Mouse (Mus musculus) limb, embryonic 15.5 days (tissue): Measurements from ENCODE around the gene Atp2a1. TPM values are rescaled to one million over a fixed set of nuclear protein-coding genes. Genes with fewer than 3 reads are reported as not detected.

Source experiments
- ATAC-seq: fragments of 200-750 bp; cut with Nextera tagmentation; 2 replicates; pipeline ENCODE4 v1.8.0; 2017; ENCODE audit warnings: low read depth, moderate TSS enrichment; ENCODE audit not compliant: insufficient number of reproducible peaks, low FRiP score, low TSS enrichment
- H3K27ac ChIP-seq: fragments of 300-500 bp; sonication (generic); 2 replicates; pipeline ENCODE4 v1.5.1; 2015; ENCODE audit warnings: moderate library complexity, mild to moderate bottlenecking, inconsistent platforms
- H3K27me3 ChIP-seq: fragments of 300-500 bp; sonication (generic); 2 replicates; pipeline ENCODE4 v1.6.1; 2015; ENCODE audit warnings: inconsistent platforms
- H3K36me3 ChIP-seq: fragments of 300-500 bp; sonication (generic); 2 replicates; pipeline ENCODE4 v1.6.1; 2015; ENCODE audit warnings: inconsistent platforms
- H3K4me1 ChIP-seq: fragments of 300-500 bp; sonication (generic); 2 replicates; pipeline ENCODE4 v1.6.1; 2015; ENCODE audit warnings: inconsistent platforms
- H3K4me2 ChIP-seq: fragments of 300-500 bp; sonication (generic); 2 replicates; pipeline ENCODE4 v1.6.1; 2015; ENCODE audit warnings: mild to moderate bottlenecking, inconsistent platforms
- H3K4me3 ChIP-seq: fragments of 300-500 bp; sonication (generic); 2 replicates; pipeline ENCODE4 v1.5.1; 2015; ENCODE audit warnings: mild to moderate bottlenecking, inconsistent platforms
- H3K9ac ChIP-seq: fragments of 300-500 bp; sonication (generic); 2 replicates; pipeline ENCODE4 v1.6.1; 2015; ENCODE audit warnings: inconsistent platforms
- H3K9me3 ChIP-seq: fragments of 300-500 bp; sonication (generic); 2 replicates; pipeline ENCODE4 v1.6.1; 2016; ENCODE audit warnings: inconsistent platforms
- WGBS: fragments of 180-500 bp; shearing (Covaris S2); methylation state at CpG from one replicate; pipeline ENCODE4 v1.1.7; 2015; 5-methylcytosine and 5-hydroxymethylcytosine counted together
- polyA plus RNA-seq: library from polyadenylated mRNA; unstranded; fragments of >200 nt; fragmentation: Nextera tagmentation; extraction: Ambion mirVana; gene quantifications from 2 replicates; pipeline ENCODE4 v1.2.1, GENCODE M21; 2015

Gene Atp2a1
- polyA plus RNA-seq, 1 experiment from 2014 or later = 82.8 TPM

DNA sequence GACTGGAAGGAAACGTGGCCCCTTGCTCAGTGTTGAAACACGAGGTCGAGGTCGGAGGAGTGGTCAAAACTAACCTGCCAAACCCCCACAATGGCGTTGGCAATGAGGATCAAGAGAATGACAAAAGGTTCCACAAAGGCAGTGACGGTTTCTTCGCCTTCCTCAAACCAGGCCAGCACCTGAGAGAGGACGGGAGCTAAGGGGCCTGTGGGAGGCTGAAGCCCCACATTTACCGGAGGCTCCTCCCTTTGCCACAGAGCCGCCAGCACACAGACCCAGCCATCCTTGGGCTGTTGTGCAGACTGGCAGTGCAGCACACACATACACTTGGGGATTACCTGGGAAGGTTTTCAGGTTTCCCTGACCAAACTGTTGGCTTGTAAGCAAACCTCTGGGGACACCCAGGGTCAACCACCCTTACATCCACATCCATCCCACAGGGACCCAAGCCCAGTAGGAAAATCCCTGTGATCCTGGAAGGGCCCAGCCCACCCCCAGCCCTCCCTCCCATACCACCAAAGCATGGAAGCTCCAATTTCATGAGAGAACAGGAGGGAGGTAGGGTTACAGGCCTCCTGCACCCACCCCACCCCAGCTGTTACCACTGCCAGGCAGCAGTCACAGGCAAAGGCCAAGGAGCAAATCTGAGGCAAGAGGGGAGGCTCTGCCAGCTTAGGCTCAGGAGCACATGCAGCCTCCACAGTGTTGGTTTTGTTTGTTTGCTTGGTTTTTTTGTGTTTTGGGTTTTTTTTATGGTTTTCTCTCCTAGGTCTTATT is 2.1 kb downstream of the Atp2a1 start:
- Histone ChIP-seq H3K27ac (no peak overlapping the region), H3K4me1 (peaks cover 32% of the 10 kb centered on the region), H3K36me3 (no peaks in the 10 kb centered on the region), H3K9ac (no peak overlapping the region), H3K4me3 (no peak overlapping the region), H3K9me3 (no peaks in the 10 kb centered on the region), H3K4me2 (no peak overlapping the region), H3K27me3 (no peaks in the 10 kb centered on the region)
- 37% methylated on average over 10 of the region's 10 CpGs for WGBS
- no peak for ATAC-seq

DNA sequence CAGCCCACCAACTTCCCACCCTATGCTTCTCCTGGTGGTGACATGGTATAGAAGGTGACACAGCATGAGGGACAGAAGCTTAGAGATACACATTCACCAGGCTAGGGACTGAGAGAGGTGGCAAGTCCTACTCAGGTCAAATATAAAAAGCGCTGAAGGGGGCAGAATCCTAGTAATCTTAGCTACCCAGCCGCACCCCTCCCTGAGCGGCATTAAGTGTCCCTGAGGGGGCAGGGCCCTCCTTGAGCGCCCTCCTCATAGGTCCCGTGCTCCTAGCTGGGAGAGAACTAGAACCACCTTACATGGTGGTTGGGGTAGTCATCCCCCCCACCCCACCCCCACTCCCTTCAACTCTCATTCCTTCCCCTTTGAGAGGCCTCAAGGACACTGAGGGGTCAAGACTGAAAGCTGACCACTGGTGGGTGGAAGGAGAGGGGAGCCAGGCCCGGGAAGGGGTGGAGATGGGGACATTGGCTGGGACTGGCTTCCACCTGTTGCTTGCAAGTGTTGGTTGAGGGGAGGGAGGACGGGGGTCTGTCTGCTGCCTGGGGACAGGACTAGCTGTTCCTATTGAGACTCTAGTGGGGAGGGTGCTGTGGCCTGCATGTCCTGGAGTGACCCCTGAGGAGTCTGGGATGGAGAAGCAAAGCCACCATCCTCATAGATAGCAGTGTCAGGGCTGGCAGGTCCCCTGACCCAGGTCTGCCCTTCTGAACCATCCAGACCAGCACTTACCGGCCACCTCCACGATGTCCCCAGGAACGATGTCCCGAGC is 3.9 kb downstream of the Atp2a1 start:
- Histone ChIP-seq H3K9me3 (no peaks in the 10 kb centered on the region), H3K36me3 (no peaks in the 10 kb centered on the region), H3K9ac (no peak overlapping the region), H3K4me1 (peaks cover 14% of the 10 kb centered on the region), H3K27me3 (no peaks in the 10 kb centered on the region), H3K4me2 (no peak overlapping the region), H3K27ac (no peak overlapping the region), H3K4me3 (no peak overlapping the region)
- whole genome bisulfite sequencing = 78% methylated on average over 11 of the region's 11 CpGs
- no peak for ATAC-seq

DNA sequence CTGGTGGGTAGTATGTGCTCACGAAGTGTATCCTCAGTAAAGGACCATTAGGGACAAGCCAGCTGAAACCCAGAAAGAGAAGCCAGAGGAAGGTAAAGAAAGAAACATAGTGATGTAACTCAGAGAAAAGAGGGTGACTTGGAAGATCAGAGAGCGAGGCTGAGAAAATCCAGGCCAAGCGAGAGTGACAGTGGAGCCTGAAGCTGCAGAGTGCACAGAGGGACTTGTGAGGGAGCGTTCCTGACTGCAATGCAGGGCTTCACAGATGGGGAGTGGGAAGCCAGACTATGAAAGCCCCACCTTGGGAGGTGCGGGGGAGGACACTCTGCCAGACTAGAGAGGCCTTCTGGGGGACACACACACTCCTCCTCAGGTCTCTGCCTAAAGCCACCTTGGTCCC is 4.7 kb downstream of the Atp2a1 start:
- no peaks in the 10 kb centered on the region for H3K36me3 ChIP-seq
- no peaks in the 10 kb centered on the region for H3K9me3 ChIP-seq
- no peaks in the 10 kb centered on the region for H3K27me3 ChIP-seq
- no peak overlapping the region for H3K4me3 ChIP-seq
- WGBS = 82% methylated on average over 5 of the region's 5 CpGs
- no peak for ATAC-seq
- no peak overlapping the region for H3K27ac ChIP-seq
- H3K4me2 ChIP-seq = no peak overlapping the region
- H3K9ac ChIP-seq = no peak overlapping the region
- H3K4me1 ChIP-seq = 0 out of 2 replicates have a peak, but pooled peaks cover 9% of the 10 kb centered on the region

DNA sequence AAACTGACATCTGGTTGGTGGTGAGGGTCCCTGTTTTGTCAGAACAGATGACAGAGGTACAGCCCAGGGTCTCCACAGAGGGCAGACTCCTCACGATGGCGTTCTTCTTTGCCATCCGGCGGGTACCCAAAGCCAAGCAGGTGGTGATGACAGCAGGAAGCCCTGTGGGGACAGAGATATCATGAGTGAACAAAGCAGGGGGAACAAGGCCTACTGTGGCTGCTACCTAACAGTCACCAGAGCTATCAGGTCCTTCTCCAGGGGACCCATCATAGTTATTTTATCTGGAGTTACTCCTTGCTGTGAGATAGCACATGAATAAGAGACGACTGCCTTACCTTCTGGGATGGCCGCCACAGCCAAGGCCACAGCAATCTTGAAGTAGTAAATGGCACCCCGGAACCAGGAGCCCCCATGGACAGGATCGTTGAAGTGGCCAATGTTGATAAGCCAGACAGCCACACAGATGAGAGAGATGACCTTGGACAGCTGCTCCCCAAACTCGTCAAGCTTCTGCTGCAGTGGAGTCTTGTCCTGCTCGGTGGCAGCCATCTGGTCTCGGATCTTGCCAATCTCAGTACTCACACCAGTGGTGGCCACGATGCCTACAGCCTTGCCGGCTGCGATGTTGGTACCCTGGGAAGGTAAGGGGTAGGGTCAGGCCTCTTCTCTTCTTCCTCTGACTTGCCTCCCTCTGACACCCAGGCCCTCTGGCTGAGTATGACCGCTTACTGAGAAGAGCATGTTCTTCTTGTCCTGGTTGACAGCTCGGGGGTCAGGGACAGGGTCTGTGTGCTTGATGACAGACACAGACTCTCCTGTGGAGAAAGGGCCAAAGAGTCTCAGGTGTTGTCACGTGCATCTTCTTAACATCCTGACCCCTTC is 6.3 kb downstream of the Atp2a1 start:
- H3K27ac ChIP-seq = no peak overlapping the region
- H3K4me1 ChIP-seq = 0 out of 2 replicates have a peak, but pooled peaks cover 6% of the 10 kb centered on the region
- no peak overlapping the region for H3K4me2 ChIP-seq
- no peaks in the 10 kb centered on the region for H3K27me3 ChIP-seq
- H3K9ac ChIP-seq = no peak overlapping the region
- no peaks in the 10 kb centered on the region for H3K36me3 ChIP-seq
- 85% methylated on average over 17 of the region's 17 CpGs for WGBS
- H3K9me3 ChIP-seq = no peaks in the 10 kb centered on the region
- no peak for ATAC-seq
- H3K4me3 ChIP-seq = no peak overlapping the region

DNA sequence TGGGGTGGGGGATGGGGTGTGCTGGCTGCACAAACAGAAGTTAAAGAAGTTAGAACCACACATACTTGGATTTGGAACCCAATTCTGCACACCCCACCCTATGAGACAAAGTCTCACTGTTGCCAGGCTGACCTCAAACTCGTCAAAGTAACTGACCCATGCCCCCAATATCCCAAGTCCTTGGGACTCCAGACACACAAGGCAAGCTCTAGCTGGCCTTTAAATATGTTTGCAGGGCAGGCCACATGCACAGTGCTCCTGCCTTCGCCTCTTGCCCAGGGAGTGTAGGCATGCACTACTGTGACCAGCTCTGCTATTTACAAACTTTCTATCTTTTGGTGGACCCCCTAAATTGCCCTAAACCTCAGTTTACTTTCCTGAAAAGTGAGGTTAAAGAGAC is 7.7 kb downstream of the Atp2a1 start:
- H3K9me3 ChIP-seq = no peaks in the 10 kb centered on the region
- 53% methylated on average over 2 of the region's 2 CpGs for WGBS
- H3K36me3 ChIP-seq = no peaks in the 10 kb centered on the region
- H3K9ac ChIP-seq = no peak overlapping the region
- H3K4me1 ChIP-seq = no peaks in the 10 kb centered on the region
- no peaks in the 10 kb centered on the region for H3K27me3 ChIP-seq
- ATAC-seq = no peak
- no peak overlapping the region for H3K27ac ChIP-seq
- H3K4me2 ChIP-seq = no peak overlapping the region
- H3K4me3 ChIP-seq = no peak overlapping the region

DNA sequence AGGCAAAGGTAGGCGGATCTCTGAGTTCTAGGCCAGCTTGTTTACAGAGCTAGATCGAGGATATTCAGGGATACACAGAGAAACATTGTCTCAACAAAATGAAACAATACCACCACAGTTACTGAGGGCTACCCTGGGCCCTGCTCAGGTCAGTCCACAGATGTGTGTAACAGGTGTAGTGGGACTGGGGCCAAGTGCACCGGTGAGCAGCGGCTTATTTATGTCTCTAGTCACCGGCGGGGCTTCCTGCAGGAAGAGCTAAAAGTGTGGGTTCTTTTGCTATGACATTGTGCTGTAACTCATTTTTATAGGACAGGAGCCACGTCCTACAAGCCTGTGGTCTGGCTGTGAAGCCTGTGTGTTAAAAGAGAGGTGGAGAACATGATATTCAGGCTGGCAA is 9.0 kb downstream of the Atp2a1 start:
- no peak overlapping the region for H3K9ac ChIP-seq
- 43% methylated on average over 7 of the region's 7 CpGs for WGBS
- no peak for ATAC-seq

DNA sequence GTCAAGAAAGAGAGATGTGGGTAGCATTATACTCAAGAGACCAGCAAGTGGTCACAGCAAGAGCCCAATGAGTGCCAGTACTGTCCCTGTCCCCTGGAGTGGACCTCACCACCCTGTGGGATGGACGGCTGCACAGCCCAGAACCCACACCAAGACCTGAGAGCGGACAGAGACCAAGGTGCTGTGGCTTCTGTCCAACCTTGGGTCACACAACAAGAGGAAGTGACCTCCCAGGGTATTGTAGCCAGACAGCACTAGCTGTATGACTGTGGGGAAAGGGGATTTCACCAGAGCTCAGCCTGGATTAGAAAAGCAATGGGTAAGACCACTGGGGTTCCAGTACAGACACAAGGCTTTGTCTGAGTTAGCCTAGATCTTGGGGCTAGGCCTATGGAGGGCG is 10.7 kb downstream of the Atp2a1 start:
- 89% methylated on average over 3 of the region's 3 CpGs for WGBS
- H3K4me1 ChIP-seq = no peaks in the 10 kb centered on the region

More for the DNA sequence above, 9.0 kb downstream of the Atp2a1 start:
- H3K36me3 ChIP-seq = 0 out of 2 replicates have a peak, but pooled peaks cover 3% of the 10 kb centered on the region
- no peak overlapping the region for H3K4me3 ChIP-seq
- no peaks in the 10 kb centered on the region for H3K27me3 ChIP-seq
- H3K9me3 ChIP-seq = no peaks in the 10 kb centered on the region
- no peak overlapping the region for H3K27ac ChIP-seq
- H3K4me2 ChIP-seq = no peak overlapping the region
- H3K4me1 ChIP-seq = no peaks in the 10 kb centered on the region

DNA sequence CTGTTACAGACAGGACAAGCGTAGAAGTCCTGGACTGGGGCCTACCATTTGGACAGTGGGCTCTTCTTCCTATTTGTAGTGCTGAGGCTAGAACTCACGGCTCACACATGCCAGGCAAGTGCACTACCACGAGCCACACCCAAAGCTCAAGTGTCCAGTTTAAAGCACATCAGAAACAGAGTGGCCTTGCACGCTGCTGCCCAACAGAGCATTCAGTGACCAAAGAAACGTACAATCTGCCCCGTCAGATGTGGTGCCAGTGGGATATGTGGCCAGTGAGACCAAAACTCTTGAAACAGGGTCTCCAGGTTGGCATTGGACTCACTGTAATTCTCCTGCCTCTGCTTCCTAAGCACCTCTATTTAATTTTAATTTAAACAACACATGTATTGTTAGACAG is 12.3 kb downstream of the Atp2a1 start:
- no peak for ATAC-seq
- Histone ChIP-seq H3K9ac (no peak overlapping the region), H3K4me2 (no peak overlapping the region), H3K9me3 (no peaks in the 10 kb centered on the region), H3K27ac (no peak overlapping the region), H3K4me1 (no peaks in the 10 kb centered on the region), H3K4me3 (no peak overlapping the region), H3K27me3 (no peaks in the 10 kb centered on the region), H3K36me3 (peaks cover 33% of the 10 kb centered on the region)
- 88% methylated on average over 6 of the region's 6 CpGs for WGBS

More for the DNA sequence above, 10.7 kb downstream of the Atp2a1 start:
- Histone ChIP-seq H3K4me3 (no peak overlapping the region), H3K9me3 (no peaks in the 10 kb centered on the region), H3K27me3 (no peaks in the 10 kb centered on the region), H3K9ac (no peak overlapping the region), H3K4me2 (no peak overlapping the region), H3K27ac (no peak overlapping the region), H3K36me3 (peaks cover 17% of the 10 kb centered on the region)
- no peak for ATAC-seq

DNA sequence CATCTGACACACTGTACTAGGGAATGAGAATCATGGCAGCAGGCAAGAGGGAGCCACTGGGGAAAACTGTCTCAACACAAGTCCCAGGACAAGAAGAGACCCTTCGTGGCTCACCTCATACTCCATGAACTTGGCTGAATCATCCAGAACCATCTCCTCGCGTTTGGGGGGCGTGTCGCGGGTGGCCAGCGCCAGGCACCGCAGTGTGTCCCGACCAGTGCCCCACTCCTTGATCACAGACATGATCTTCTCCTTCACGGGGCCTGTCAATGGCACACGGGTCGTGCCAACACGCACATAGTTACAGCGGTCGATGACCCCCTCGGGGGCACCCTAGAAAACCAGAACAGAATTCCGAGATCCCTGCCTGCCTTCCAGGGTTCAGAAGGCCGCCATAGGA is 12.9 kb downstream of the Atp2a1 start:
- Histone ChIP-seq H3K4me3 (no peak overlapping the region), H3K9me3 (no peaks in the 10 kb centered on the region), H3K9ac (no peak overlapping the region), H3K36me3 (peaks cover 40% of the 10 kb centered on the region), H3K4me1 (no peaks in the 10 kb centered on the region), H3K4me2 (no peak overlapping the region), H3K27me3 (no peaks in the 10 kb centered on the region), H3K27ac (no peak overlapping the region)
- WGBS = 92% methylated on average over 18 of the region's 18 CpGs
- no peak for ATAC-seq

DNA sequence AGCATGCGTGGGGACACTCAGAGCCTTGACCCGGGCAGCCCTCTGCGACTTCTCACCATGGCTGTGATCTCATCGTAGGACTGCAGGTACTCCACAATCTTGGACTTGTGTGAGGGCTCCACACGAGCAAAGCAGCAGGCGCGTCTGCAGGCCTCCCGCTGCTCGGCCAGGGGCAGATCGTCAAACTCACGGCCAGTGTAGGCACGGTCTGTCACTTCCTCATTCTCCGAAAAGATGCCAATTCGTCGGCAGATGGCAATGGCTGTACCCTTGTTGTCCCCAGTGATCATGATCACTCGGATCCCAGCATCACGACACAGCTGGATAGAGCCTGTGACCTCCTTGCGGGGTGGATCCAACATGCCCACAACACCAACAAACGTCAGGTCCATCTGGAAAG is 14.4 kb downstream of the Atp2a1 start:
- Histone ChIP-seq H3K27me3 (no peaks in the 10 kb centered on the region), H3K4me2 (no peak overlapping the region), H3K36me3 (peaks cover 51% of the 10 kb centered on the region), H3K9me3 (no peaks in the 10 kb centered on the region), H3K4me3 (no peak overlapping the region), H3K4me1 (no peaks in the 10 kb centered on the region), H3K27ac (no peak overlapping the region), H3K9ac (no peak overlapping the region)
- WGBS = 86% methylated on average over 19 of the region's 19 CpGs
- no peak for ATAC-seq

DNA sequence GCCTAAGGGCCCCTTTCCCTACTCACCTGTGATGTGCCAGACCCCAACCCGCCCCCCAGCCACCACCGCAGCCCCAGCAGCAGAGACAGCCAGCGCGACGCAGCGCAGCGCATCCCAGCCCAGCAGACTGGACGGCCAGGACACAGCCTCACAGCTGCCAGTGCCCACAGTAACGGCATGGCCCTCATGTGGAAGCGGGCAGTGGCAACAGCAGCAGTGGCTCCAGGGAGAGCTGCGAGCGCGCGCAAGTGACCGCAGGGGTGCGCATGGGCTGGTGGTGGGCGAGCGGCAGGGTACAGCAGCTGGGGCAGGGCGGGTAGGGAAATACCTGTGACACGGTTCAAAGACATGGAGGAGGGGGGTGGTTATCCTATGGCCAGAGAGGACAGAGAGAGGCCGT is 16.7 kb downstream of the Atp2a1 start:
- ATAC-seq = no peak
- Histone ChIP-seq H3K4me1 (no peaks in the 10 kb centered on the region), H3K36me3 (peaks cover 69% of the 10 kb centered on the region), H3K4me3 (no peak overlapping the region), H3K9me3 (no peaks in the 10 kb centered on the region), H3K27ac (no peak overlapping the region), H3K9ac (no peak overlapping the region), H3K4me2 (no peak overlapping the region), H3K27me3 (no peaks in the 10 kb centered on the region)
- 91% methylated on average over 21 of the region's 21 CpGs for WGBS
